Mouse (Mus musculus): ENCODE measurements at regions not wholly inside any gene's neighbourhood (a gene's known extent, or its start where the extent isn't known, plus 50 kb on each side); places are given as distances from the start of the nearest gene placed in this dataset.

DNA sequence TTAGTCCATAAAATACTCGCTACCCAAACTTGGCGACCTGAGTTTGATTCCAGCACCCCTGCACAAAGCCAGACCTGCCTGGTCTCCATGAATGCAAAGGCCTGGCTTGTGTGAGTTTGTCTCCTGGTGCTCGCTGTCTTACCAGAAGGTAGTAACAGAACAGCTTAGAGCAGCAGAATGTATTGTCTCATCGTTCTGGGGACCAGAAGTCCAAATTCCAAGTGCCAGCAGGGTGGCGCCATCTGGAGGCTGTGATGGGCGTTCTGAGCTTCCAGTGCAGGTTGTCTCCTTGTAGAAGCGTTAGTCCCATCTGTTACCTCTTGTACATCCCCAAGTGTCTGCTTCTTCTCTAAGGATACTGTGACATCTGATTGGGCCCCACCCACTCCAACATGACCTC lies 57.5 kb upstream of the Sec14l1 start:
- no peak overlapping the region for H3K9ac ChIP-seq
- H3K4me3 ChIP-seq: no peak overlapping the region
- WGBS: 32% methylated on average over 7 of the region's 7 CpGs
- ATAC-seq (ENCODE audit: insufficient number of reproducible peaks, insufficient read depth, low FRiP score, low TSS enrichment, low read depth): no peak
- no peaks in the 10 kb centered on the region for H3K36me3 ChIP-seq
- peaks cover 15% of the 10 kb centered on the region for H3K4me1 ChIP-seq
- no peaks in the 10 kb centered on the region for H3K9me3 ChIP-seq
- H3K27ac ChIP-seq: no peak overlapping the region
- H3K27me3 ChIP-seq: peaks cover 7% of the 10 kb centered on the region
- H3K4me2 ChIP-seq: no peak overlapping the region

DNA sequence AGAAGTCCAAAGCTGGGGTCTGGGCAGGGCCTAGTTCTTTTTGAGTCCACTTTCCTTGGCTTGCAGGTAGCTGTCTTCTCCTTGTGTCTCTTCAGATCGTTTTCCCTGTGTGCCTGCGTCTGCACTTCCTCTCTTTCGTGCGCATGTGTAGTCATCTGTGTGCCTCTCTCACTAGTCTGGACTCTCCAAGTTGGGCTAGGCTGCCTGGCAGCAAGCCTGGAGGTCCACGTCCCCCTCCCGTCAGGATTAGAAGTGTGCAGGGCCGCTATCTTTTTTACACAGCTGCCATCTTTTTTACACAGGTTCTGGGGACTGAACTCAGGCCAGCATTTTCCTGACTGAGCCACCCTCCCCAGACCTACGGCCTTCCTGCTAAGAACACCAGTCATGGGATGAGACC lies 55.8 kb upstream of the Sec14l1 start:
- Histone ChIP-seq H3K27ac (no peak overlapping the region), H3K9ac (no peak overlapping the region), H3K36me3 (no peaks in the 10 kb centered on the region), H3K4me3 (no peak overlapping the region), H3K4me2 (no peak overlapping the region), H3K4me1 (peaks cover 15% of the 10 kb centered on the region), H3K27me3 (peaks cover 7% of the 10 kb centered on the region), H3K9me3 (no peaks in the 10 kb centered on the region)
- no peak for ATAC-seq (ENCODE audit: insufficient number of reproducible peaks, insufficient read depth, low FRiP score, low TSS enrichment, low read depth)
- WGBS: 60% methylated on average over 8 of the region's 8 CpGs

DNA sequence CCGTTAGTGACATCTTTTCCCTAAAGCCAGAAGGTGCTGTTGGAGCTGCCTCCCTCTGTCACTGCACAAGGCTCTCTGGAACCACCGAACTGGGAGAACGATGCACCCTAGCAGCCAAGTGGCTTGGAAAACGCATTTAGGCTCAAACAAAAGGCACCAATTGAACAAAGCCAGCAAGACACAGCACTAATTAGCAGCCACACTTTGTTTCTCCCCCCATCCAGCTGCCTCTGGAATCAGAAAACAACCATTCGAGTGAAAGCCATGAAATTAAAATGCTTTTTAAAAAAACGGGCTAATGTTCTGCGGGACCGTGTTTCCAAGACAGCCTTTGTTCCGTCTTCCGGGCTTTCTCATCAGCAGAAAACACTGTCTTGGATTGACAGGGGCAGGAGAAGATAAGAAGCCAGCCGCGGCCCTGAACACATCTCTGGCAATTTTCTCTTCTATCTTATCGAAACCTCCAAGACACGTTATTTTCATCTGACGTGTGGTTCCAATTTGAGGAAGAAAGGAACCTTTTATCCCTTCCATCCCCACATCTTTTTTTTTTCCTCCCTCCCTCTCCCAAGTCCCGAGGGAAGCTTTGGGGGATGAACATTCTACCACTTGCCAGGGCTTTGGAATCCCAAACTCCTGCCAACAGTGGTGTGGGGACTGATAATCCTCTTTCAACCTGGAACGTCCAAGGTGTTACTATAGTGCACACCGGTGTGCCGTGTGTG lies 54.8 kb upstream of the Sec14l1 start:
- no peak overlapping the region for H3K4me3 ChIP-seq
- H3K4me2 ChIP-seq: peak overlapping the region; percentile 39
- 5% methylated on average over 19 of the region's 19 CpGs for WGBS
- ATAC-seq (ENCODE audit: insufficient number of reproducible peaks, insufficient read depth, low FRiP score, low TSS enrichment, low read depth): no peak
- H3K27me3 ChIP-seq: peaks cover 7% of the 10 kb centered on the region
- no peak overlapping the region for H3K27ac ChIP-seq
- H3K36me3 ChIP-seq: no peaks in the 10 kb centered on the region
- 0 out of 2 replicates have a peak overlapping the region, but pooled peaks have one; percentile 17 for H3K9ac ChIP-seq
- H3K4me1 ChIP-seq: peaks cover 15% of the 10 kb centered on the region
- H3K9me3 ChIP-seq: no peaks in the 10 kb centered on the region

DNA sequence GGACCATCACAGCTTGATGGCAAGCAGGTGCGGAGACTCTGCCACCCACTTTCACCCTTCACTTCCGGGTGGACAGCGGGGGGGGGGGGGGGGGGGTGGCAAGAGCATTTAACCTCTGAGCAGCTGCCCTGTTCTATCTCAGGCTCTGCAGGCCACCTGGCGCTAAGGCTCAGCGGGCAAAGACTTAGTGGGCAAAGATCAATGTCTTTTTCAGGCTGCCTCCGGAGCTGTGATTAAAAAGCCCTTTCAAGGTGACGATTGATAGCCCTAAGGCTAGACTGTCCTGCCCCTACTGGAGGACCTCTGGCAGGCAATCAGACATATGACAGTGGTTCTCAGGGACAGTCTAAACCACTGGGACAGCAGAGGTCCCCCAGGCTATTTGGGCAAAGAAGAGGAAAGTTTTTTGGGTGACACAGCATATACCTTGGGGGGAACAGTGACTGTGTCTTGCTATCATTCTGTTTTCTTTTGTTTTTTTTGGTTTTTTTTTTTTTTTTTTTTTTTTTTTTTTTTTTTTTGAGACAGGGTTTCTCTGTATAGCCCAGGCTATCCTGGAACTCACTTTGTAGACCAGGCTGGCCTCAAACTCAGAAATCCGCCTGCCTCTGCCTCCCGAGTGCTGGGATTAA lies 54.1 kb upstream of the Sec14l1 start:
- peak overlapping the region; percentile 39 for H3K4me2 ChIP-seq
- H3K4me3 ChIP-seq: no peak overlapping the region

DNA sequence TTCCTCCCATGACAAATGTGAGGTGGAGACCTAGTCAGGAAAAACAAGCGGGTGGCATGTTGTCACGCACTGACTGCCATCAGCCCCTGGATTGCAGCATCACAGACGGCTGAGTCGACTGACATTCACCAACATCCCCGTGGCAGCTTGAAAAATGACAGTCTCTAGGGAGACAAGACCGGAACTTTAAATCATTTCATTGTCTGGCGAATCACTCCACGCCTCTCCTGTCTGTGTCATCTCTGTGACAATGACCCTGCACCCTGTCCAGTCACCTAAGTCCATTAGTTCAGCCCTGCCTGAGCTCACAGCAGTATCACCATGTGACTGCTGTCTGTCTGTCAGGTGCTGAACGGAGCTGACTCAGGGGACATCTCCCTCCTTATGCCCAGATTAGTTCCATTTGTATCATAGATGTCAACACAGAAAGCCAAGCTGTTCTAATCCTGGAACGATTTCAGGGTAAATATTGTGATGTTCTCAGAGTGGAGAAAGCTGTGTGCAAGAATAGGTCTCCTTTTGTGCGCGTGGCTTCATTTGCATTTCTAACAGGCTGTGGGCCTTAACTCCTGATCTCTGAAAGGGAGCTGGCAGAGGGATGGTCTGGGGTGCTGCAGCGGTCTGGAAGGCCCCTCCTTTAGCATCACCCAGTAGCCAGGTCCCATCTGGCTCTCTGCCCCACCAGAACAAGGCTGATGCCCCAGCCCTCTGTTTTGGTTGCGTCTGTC lies 52.0 kb upstream of the Sec14l1 start:
- Histone ChIP-seq H3K4me1 (peaks cover 9% of the 10 kb centered on the region), H3K4me2 (no peak overlapping the region), H3K4me3 (no peak overlapping the region), H3K27me3 (peaks cover 7% of the 10 kb centered on the region), H3K36me3 (no peaks in the 10 kb centered on the region), H3K9me3 (no peaks in the 10 kb centered on the region), H3K27ac (no peak overlapping the region), H3K9ac (no peak overlapping the region)
- WGBS: 65% methylated on average over 14 of the region's 14 CpGs
- ATAC-seq (ENCODE audit: insufficient number of reproducible peaks, insufficient read depth, low FRiP score, low TSS enrichment, low read depth): no peak

More for the DNA sequence above, 54.1 kb upstream of the Sec14l1 start:
- no peaks in the 10 kb centered on the region for H3K36me3 ChIP-seq
- ATAC-seq (ENCODE audit: insufficient number of reproducible peaks, insufficient read depth, low FRiP score, low TSS enrichment, low read depth): no peak
- no peak overlapping the region for H3K9ac ChIP-seq
- 25% methylated on average over 8 of the region's 9 CpGs for WGBS
- peaks cover 7% of the 10 kb centered on the region for H3K27me3 ChIP-seq
- no peaks in the 10 kb centered on the region for H3K9me3 ChIP-seq
- no peak overlapping the region for H3K27ac ChIP-seq
- H3K4me1 ChIP-seq: peaks cover 15% of the 10 kb centered on the region

All from embryonic facial prominence, embryonic 13.5 days (tissue).